Mouse (Mus musculus): Measurements from ENCODE around the gene Cphx3. TPM values are rescaled to one million over a fixed set of nuclear protein-coding genes. Genes with fewer than 3 reads are reported as not detected.
"Not testable (repeated sequence)": the region's sequence is repeated elsewhere in the genome, so short reads cannot be mapped to it uniquely, and the experiment has no call there.

The Cphx3 gene
- total RNA-seq, 4 experiments from 2014 or later, result not detected

DNA sequence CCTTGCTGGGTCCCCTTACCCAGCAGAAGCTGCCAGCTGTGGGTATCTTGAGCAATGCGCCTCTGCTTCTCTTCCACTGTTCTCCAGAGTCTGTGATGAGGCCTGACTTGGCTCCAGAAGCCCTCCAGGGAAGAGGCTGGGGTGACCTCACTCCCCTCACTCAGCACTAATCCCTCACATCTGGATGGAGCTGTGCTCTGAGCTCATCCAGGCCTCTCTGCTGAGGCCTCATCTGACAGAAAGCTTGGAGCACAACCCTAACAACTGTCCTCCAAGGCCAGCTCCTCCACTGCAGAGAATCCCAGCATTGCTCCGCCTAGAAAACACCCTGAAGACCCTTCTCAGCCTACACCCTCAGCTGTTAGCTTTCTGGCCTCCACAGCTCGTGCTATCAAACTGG is 91.9 kb downstream of the Cphx3 start:
- not testable (repeated sequence) for DNase-seq (ENCODE audit: low spot score in 2 of 2)

DNA sequence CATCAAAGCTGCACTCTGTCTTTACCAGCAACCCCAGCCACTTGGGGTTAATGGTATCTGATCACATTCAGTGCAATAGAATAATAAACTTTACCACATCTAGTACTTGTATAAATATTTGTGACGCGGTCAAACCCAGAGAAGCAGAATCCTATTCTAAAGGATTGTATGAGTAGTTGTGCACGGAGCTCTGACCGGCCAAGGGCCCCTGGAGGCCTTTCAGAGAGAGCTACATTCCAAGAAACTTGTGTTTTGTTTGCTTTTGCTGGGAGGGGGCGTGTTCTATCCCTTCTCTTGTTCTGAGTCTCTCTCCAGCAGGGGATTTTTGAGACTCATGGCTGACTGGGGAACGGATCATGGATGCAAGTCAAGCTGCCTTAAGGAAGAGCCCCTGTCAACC is 92.9 kb downstream of the Cphx3 start:
- DNase-seq (ENCODE audit: low spot score in 2 of 2), result not testable (repeated sequence)

- not testable (repeated sequence) for DNase-seq (ENCODE audit: low spot score in 2 of 2)
Observed at GRCm38 (mm10) chr14:26181660-26182059, 99.6 kb downstream of the Cphx3 start.

DNA sequence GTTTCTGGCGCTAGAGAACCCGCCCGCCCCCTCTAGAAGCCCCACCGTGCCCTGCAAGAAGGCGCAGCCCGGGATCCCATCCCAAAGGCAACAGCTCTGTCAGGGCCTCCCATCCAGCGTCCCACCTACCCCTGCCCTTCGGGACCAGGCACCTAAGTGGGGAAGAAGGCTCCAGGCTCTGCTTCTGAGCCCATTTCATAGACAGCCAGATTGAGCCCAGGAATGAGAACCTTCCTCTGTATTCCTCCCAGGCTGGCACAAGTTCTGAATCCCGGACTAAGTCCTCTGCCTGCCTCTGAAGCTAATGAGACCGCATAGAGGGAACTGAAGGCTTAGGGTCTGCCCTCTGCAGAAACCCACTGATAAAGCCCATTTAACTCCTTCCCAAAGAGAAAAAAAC is 100.3 kb downstream of the Cphx3 start, which contains the start of gene Plac9b:
Plac9b (minus strand) TSS at position 101 of the 400 bp plus-strand sequence.
- DNase-seq (ENCODE audit: low spot score in 2 of 2), result not testable (repeated sequence)

GRCm38 (mm10) chr14:26186638-26187037 is 104.5 kb downstream of the Cphx3 start:
- not testable (repeated sequence) for DNase-seq (ENCODE audit: low spot score in 2 of 2)

DNA sequence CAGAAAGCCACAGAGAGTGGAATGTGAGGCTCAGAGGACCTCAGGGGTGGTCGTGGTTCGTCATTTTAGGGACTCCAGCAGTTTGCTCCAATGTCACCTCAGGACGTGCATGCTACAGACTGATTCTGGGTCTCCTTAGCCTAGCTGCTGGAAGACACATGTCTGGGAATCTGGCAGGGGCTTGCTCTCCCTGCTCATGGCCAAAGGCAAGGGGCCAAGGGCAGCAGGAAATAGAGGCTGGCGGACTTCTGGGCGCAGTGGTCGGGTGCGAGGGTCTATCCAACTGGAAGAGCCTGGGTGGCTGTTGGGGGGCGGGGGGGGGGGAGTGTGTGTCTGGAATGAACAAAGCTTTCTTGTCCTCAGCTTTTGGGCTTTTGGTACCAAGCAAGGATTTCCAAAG is 106.3 kb downstream of the Cphx3 start:
- DNase-seq (ENCODE audit: low spot score in 2 of 2), result not testable (repeated sequence)

- DNase-seq (ENCODE audit: low spot score in 2 of 2), result not testable (repeated sequence)
Observed at GRCm38 (mm10) chr14:26197851-26198250, 115.8 kb downstream of the Cphx3 start.

DNA sequence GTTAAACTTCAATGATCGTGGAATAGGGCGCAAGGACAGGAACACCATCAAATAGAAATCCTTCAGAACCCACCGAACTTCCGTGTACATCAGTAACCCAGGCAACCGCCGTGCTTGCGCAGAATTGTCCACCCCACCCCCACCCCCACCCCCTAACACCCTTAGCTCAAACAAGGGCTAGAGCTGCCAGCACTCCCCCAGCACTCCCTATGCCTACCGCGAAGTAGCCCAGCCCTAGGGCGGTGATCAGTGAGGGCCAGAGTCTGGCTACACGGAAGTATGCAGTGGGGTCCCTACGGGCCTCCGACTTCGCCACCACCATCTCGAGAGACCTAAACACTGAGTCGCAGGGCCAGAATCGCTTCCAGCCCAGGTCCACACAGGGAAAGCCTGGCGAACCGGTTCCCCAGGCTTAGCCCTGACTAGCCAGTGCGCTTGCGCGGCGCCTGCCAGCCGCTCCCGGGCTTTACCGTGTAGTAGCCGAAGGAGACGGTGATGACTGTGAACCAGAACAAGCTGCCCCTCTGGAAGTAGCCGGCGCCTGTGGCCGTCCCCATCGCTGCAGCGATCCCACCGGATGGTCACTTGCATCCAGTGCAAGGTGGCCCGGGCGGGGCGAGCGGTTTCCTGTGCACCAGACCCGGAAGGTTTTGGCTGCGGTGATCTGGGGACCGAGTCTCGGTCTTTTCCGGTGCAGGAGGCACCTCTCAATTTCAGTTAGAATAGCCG is 124.3 kb downstream of the Cphx3 start:
- not testable (repeated sequence) for DNase-seq (ENCODE audit: low spot score in 2 of 2)

DNA sequence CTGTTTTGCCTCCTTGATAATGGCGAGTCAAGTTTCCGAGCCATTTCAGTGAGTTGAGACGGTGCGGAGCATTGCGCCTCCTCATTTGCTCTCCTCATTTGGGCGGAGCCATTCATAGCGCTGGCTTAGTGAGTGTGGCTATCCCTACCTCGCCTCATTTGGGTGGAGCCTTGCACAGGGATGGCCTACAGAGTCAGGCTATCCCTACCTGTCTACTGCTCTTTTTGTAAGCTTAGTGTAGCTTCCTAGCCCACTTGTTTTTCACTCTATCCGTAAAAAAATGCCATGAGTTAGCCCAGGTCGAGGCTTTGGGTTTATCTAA is 124.8 kb downstream of the Cphx3 start, which contains the start of gene Tmem254b:
Tmem254b (minus strand) TSS at position 116 of the 322 bp plus-strand sequence.
- not testable (repeated sequence) for DNase-seq (ENCODE audit: low spot score in 2 of 2)

- DNase-seq (ENCODE audit: low spot score in 2 of 2), result not testable (repeated sequence)
Observed at GRCm38 (mm10) chr14:26216233-26217000, 134.3 kb downstream of the Cphx3 start.

- DNase-seq (ENCODE audit: low spot score in 2 of 2), result not testable (repeated sequence)
Observed at GRCm38 (mm10) chr14:26237183-26237582, 155.1 kb downstream of the Cphx3 start.

DNA sequence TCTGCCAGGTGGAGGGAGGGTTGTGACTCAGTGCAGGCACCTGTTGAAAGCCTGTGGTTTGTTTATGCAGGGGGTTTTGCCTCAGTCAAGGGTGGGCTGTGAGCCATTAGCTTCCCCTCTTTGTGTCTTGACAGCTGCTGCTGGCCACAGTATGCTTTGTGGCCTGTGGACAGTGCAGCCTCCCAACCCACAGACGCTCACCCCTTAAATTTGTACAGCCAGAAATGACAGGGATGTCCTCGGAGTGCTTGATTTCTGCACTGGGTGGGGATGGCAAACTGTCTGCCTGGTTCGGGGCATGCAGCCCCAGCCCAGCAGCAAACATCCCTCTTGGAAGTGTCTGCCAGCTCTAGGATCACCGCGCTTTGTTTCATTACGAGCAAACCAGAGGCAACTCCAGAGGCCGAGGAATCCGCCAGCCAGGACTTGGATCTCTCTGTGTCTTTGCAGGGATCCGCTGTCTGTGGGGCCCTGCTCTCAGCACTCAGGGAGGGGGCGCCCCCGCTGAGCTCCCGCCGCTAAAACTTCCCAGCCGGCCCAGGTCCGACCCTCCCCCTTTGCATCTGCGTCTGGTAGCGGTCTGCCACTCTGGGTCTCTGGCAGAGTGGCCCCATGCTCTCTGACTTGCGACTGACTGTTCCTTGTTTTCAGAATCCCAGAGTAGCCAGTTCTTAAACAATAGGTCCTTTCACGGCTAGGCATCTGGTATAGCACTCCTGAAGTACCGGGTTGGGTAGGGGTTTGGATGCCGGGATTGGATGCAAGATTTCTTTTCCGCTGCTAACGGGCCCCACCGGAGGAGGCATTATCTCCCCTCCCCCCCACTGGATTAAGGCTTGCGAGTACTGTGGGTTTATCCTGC is 175.9 kb downstream of the Cphx3 start, which contains the start of gene Duxbl3:
Duxbl3 (plus strand) TSS at position 207 of the 862 bp plus-strand sequence.
- not testable (repeated sequence) for DNase-seq (ENCODE audit: low spot score in 2 of 2)

GRCm38 (mm10) chr14:26258729-26259128 is 176.6 kb downstream of the Cphx3 start:
- not testable (repeated sequence) for DNase-seq (ENCODE audit: low spot score in 2 of 2)

Other genes with a start within 250 kb of the Cphx3 start
- 10 to 100 TPM; 72.8 to 81.2 (median 75.5) TPM for gene Anxa11, start 240.1 kb upstream of the Cphx3 start, total RNA-seq (2022)
- not detected for gene Plac9a, start 179.2 kb upstream of the Cphx3 start, total RNA-seq (2022)
- gene Tmem254a, start 154.6 kb upstream of the Cphx3 start, total RNA-seq (2022), result 10 to 100 TPM in 1 of 4 experiments, 1 to 10 TPM in 3; 5.0 to 12.0 (median 5.8) TPM
- gene Cphx1, start 144.0 kb upstream of the Cphx3 start, total RNA-seq (2022), result not detected
- 1 to 10 TPM in 2 of 4 experiments, under 1 TPM in 1, not detected in 1; 0.45 to 1.3 (median 1.2) TPM for gene Duxbl1, start 103.7 kb upstream of the Cphx3 start, total RNA-seq (2022)
- 1 to 10 TPM; 1.0 to 4.5 (median 2.6) TPM for gene Gm9780, start 39.6 kb upstream of the Cphx3 start, total RNA-seq (2022)
- 10 to 100 TPM; 26.6 to 33.5 (median 30.2) TPM for gene Tmem254c, start 14.9 kb upstream of the Cphx3 start, total RNA-seq (2022)
- not detected for gene Cphx2, start 781 bp upstream of the Cphx3 start, total RNA-seq (2022)
- gene Duxbl2, start 36.1 kb downstream of the Cphx3 start, total RNA-seq (2022), result 1 to 10 TPM in 1 of 4 experiments, under 1 TPM in 1, not detected in 2; 0.38 to 1.1 TPM
- gene Plac9b, start 100.2 kb downstream of the Cphx3 start, total RNA-seq (2022), result 1 to 10 TPM; 1.6 to 7.7 (median 3.5) TPM
- 10 to 100 TPM in 1 of 4 experiments, 1 to 10 TPM in 3; 1.5 to 13.3 (median 6.6) TPM for gene Tmem254b, start 124.7 kb downstream of the Cphx3 start, total RNA-seq (2022)
- 1 to 10 TPM in 3 of 4 experiments, under 1 TPM in 1; 0.65 to 1.7 (median 1.5) TPM for gene Duxbl3, start 175.7 kb downstream of the Cphx3 start, total RNA-seq (2022)

Measured in layer of hippocampus, adult 8-10 months (tissue).